Mouse (Mus musculus): Measurements from ENCODE around the gene 1700007K13Rik.

GRCm38 (mm10) chr2:28497561-28497960, 31.4 kb upstream of the 1700007K13Rik start:
- TF ChIP-seq CTCF (IDR thresholded peaks at IDR 0.05; ENCODE audit: low read depth, low read length) (no peak), POLR2A (IDR thresholded peaks at IDR 0.05; ENCODE audit: insufficient read depth, low read length) (no peak), EP300 (IDR thresholded peaks at IDR 0.05; ENCODE audit: insufficient read depth, low read depth, low read length) (no peak)

Data from ES-Bruce4 (cell line).